Mouse (Mus musculus): ENCODE data around the gene 6430550D23Rik. TPM values are rescaled to one million over a fixed set of nuclear protein-coding genes. Genes with fewer than 3 reads are reported as not detected.
A peak's percentile ranks its signal among the peaks of the same experiment; 100 is the strongest.

6430550D23Rik gene
- polyA plus RNA-seq, 1 experiment from 2014 or later, result 0.75 TPM

DNA sequence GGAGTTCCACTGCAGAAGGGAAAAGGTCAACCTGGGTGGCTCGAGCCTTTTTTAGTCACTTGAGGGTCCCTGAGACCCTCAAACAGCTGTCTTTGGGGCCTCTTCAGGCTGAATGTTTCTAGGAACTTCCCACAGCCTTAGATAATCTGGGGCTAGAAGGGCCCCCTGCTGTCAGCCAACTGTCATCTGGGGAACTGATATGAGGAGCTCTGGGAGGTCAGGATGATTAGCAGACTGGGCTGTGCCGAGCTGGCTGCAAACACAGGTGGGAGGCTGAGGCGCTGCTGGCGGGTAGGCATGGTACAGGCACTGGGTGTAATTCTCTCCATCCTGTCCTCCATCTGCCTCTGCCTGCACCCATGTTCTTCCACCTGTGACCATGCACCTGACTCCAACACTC lies 18.7 kb downstream of the 6430550D23Rik start:
- H3K4me3 ChIP-seq (replicated peaks), result no peak overlapping the region
- H3K4me2 ChIP-seq, result no peak overlapping the region
- no peaks in the 10 kb centered on the region for H3K4me1 ChIP-seq
- WGBS, result 80% methylated on average over 4 of the region's 4 CpGs
- no peaks in the 10 kb centered on the region for H3K9me3 ChIP-seq (replicated peaks)
- H3K36me3 ChIP-seq, result peaks cover 100% of the 10 kb centered on the region
- ATAC-seq (replicated peaks; ENCODE audit: low FRiP score), result peak; percentile 66; the same call in 1 of the 2 replicates
- H3K27me3 ChIP-seq, result no peaks in the 10 kb centered on the region
- H3K9ac ChIP-seq, result no peak overlapping the region
- H3K27ac ChIP-seq, result no peak overlapping the region

- Histone ChIP-seq H3K27ac (no peak overlapping the region), H3K27me3 (no peaks in the 10 kb centered on the region), H3K4me2 (no peak overlapping the region), H3K9me3 (replicated peaks) (no peaks in the 10 kb centered on the region), H3K4me3 (replicated peaks) (no peak overlapping the region), H3K9ac (no peak overlapping the region), H3K4me1 (no peaks in the 10 kb centered on the region), H3K36me3 (peaks cover 100% of the 10 kb centered on the region)
- 96% methylated on average over 6 of the region's 6 CpGs for WGBS
- no peak for ATAC-seq (replicated peaks; ENCODE audit: low FRiP score)
Measured at GRCm38 (mm10) chr2:155987131-155987530, 20.6 kb downstream of the 6430550D23Rik start.

- peaks cover 100% of the 10 kb centered on the region for H3K36me3 ChIP-seq
Measured at GRCm38 (mm10) chr2:155985776-155986175, 22.0 kb downstream of the 6430550D23Rik start.

GRCm38 (mm10) chr2:155979328-155979991 lies 28.3 kb downstream of the 6430550D23Rik start:
- 43% methylated on average over 5 of the region's 5 CpGs for whole genome bisulfite sequencing
- no peak overlapping the region for H3K9ac ChIP-seq
- no peak overlapping the region for H3K4me3 ChIP-seq (replicated peaks)
- peaks cover 95% of the 10 kb centered on the region for H3K36me3 ChIP-seq
- no peak overlapping the region for H3K4me2 ChIP-seq
- ATAC-seq (replicated peaks; ENCODE audit: low FRiP score), result no peak
- H3K4me1 ChIP-seq, result no peaks in the 10 kb centered on the region
- H3K9me3 ChIP-seq (replicated peaks), result no peaks in the 10 kb centered on the region
- H3K27me3 ChIP-seq, result no peaks in the 10 kb centered on the region
- H3K27ac ChIP-seq, result peak overlapping the region; percentile 10; the same call in 1 of the 2 replicates

More at GRCm38 (mm10) chr2:155985776-155986175, 22.0 kb downstream of the 6430550D23Rik start:
- no peak for ATAC-seq (replicated peaks; ENCODE audit: low FRiP score)
- no peak overlapping the region for H3K9ac ChIP-seq
- H3K27ac ChIP-seq, result no peak overlapping the region
- WGBS, result 90% methylated on average over 7 of the region's 7 CpGs
- H3K4me2 ChIP-seq, result no peak overlapping the region
- no peaks in the 10 kb centered on the region for H3K27me3 ChIP-seq
- H3K4me3 ChIP-seq (replicated peaks), result no peak overlapping the region
- H3K9me3 ChIP-seq (replicated peaks), result no peaks in the 10 kb centered on the region
- no peaks in the 10 kb centered on the region for H3K4me1 ChIP-seq

GRCm38 (mm10) chr2:155974087-155974731 lies 33.6 kb downstream of the 6430550D23Rik start:
- WGBS, result 79% methylated on average over 14 of the region's 14 CpGs
- no peak overlapping the region for H3K4me3 ChIP-seq (replicated peaks)
- no peaks in the 10 kb centered on the region for H3K4me1 ChIP-seq
- no peak overlapping the region for H3K9ac ChIP-seq
- peaks cover 91% of the 10 kb centered on the region for H3K36me3 ChIP-seq
- H3K9me3 ChIP-seq (replicated peaks), result no peaks in the 10 kb centered on the region
- no peak overlapping the region for H3K4me2 ChIP-seq
- no peaks in the 10 kb centered on the region for H3K27me3 ChIP-seq
- H3K27ac ChIP-seq, result no peak overlapping the region
- no peak for ATAC-seq (replicated peaks; ENCODE audit: low FRiP score)

- 88% methylated on average over 6 of the region's 6 CpGs for WGBS
- ATAC-seq (replicated peaks; ENCODE audit: low FRiP score), result no peak
- H3K4me2 ChIP-seq, result no peak overlapping the region
- peaks cover 92% of the 10 kb centered on the region for H3K36me3 ChIP-seq
- no peaks in the 10 kb centered on the region for H3K9me3 ChIP-seq (replicated peaks)
- H3K27ac ChIP-seq, result no peak overlapping the region
- H3K4me1 ChIP-seq, result no peaks in the 10 kb centered on the region
- H3K9ac ChIP-seq, result no peak overlapping the region
- no peak overlapping the region for H3K4me3 ChIP-seq (replicated peaks)
- H3K27me3 ChIP-seq, result no peaks in the 10 kb centered on the region
Measured at GRCm38 (mm10) chr2:155973348-155973747, 34.4 kb downstream of the 6430550D23Rik start.

DNA sequence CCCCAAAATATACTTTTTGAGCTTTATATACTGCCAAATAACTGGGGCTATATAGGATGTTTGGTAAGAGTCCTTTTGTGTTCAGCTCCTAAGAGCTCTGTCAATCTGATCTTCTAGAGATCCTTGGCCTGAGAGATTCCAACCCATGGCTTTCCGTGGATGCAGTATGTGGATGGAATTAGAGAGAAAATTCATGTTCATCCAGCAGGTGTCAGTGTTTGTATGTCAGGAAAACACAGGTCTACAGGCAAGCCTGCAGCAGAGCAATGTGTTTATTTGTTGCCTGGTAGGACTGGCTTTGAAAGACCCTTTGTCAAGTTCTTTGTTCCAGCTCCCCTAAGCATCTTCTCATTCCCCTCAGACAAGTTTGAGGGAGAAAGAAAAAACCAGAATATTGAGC lies 44.8 kb downstream of the 6430550D23Rik start:
- 35% methylated on average over 1 of the region's 1 CpGs for WGBS
- Histone ChIP-seq H3K36me3 (peaks cover 71% of the 10 kb centered on the region), H3K4me2 (no peak overlapping the region), H3K27me3 (no peaks in the 10 kb centered on the region), H3K9me3 (replicated peaks) (no peaks in the 10 kb centered on the region), H3K4me3 (replicated peaks) (no peak overlapping the region), H3K27ac (no peak overlapping the region), H3K9ac (no peak overlapping the region), H3K4me1 (0 out of 2 replicates have a peak, but pooled peaks cover 8% of the 10 kb centered on the region)
- no peak for ATAC-seq (replicated peaks; ENCODE audit: low FRiP score)

DNA sequence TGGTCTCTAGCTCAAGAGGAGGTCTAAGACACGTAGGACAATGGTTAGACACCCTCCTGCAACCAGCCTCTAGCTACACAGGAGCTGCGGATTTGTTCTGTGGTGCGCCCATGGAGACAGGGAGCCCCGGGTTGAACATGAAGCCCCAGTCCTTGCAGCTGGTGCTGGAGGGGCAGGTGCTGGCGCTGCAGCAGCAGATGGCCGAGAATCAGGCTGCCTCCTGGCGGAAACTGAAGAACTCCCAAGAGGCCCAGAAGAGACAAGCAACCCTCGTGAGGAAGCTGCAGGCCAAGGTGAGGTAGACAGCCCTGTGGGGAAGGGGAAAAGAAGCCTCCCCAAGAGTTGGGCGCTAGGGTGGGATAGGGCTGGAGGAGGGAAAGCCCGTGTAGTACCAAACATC lies 45.9 kb downstream of the 6430550D23Rik start:
- Histone ChIP-seq H3K4me1 (peaks cover 19% of the 10 kb centered on the region; the same call in 1 of the 2 replicates), H3K9me3 (replicated peaks) (no peaks in the 10 kb centered on the region), H3K36me3 (peaks cover 60% of the 10 kb centered on the region), H3K4me3 (replicated peaks) (no peak overlapping the region), H3K27ac (no peak overlapping the region), H3K4me2 (no peak overlapping the region), H3K27me3 (no peaks in the 10 kb centered on the region), H3K9ac (no peak overlapping the region)
- no peak for ATAC-seq (replicated peaks; ENCODE audit: low FRiP score)
- WGBS, result 83% methylated on average over 10 of the region's 10 CpGs

DNA sequence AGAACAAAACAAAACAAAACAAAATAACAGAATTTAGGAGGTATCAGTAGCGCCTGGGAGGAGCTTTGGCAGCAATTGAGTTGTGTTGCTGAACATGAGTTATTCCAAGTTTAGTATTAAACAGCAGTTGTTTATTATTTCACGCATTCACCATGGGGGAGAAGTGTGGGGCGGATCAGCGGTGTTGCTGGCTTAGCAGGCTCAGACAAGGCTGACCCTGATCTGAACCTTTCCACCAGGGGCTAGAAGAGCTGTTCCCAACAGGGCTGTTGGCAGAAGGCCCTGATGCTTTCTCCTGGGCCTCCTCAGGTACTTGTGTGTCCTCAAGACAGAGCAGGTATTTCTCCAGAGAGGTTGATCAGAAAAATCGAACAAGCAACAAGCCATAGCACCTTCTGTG lies 47.8 kb downstream of the 6430550D23Rik start:
- 89% methylated on average over 5 of the region's 5 CpGs for WGBS
- Histone ChIP-seq H3K4me3 (replicated peaks) (no peak overlapping the region), H3K27me3 (no peaks in the 10 kb centered on the region), H3K4me1 (peaks cover 19% of the 10 kb centered on the region; the same call in 1 of the 2 replicates), H3K4me2 (no peak overlapping the region), H3K9ac (no peak overlapping the region), H3K27ac (no peak overlapping the region), H3K9me3 (replicated peaks) (no peaks in the 10 kb centered on the region), H3K36me3 (peaks cover 41% of the 10 kb centered on the region)
- ATAC-seq (replicated peaks; ENCODE audit: low FRiP score), result no peak

DNA sequence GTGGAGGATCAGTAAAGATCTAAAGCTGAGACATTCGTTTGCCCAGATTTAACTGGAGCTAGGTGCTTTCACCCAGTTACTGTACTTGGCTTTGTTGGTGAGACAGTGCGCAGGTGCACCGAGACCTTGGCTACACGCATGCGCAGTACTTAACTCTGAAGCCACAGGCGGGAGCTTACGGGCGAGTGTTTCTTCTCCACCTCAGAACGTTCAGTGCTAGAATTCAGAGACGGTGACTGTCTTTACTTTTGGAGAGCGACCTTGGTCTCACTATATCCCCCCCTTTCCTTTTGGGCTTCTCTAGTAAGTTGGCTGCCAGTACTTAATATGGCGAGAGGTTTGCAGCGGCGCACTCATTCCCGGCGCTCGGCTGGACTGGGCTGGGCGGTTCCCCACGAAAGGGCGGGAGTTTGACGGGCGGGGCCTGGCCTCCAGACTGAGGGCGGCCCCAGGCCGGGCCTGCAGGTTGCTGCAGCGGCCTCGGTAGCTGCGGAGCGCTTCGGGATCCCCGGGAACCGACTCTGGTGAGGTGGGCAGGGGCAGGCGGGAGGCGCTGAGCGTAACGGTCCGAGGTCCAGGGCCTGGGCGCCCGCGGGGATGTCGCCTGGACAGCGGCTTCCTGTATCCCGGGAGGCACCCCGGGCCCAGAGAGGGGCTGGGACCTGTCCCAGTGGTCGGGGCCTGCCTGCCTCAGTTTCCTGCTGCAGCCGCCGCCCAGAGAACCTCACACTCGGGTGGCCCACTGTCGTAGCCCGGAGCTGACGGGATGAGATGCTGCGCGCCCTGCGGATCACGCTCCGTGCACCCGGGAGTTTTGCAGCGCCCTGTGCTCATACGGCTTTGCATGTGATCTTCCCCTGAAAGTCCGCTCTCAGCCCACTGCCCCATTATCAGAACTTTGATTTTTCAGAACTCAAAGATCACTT lies 51.4 kb downstream of the 6430550D23Rik start, which contains the start of gene Cep250:
TSS of gene Cep250 (plus strand) at position 325 of the 926 bp plus-strand sequence.
- H3K36me3 ChIP-seq, result peaks cover 9% of the 10 kb centered on the region; the same call in 1 of the 2 replicates
- peak within 1 kb of the TSS; percentile 89 for H3K27ac ChIP-seq
- H3K4me1 ChIP-seq, result peaks cover 19% of the 10 kb centered on the region; the same call in 1 of the 2 replicates
- peak; percentile 98 for ATAC-seq (replicated peaks; ENCODE audit: low FRiP score)
- H3K4me3 ChIP-seq (replicated peaks), result peak within 1 kb of the TSS; percentile 95
- H3K9ac ChIP-seq, result peak within 1 kb of the TSS; percentile 94
- no peaks in the 10 kb centered on the region for H3K9me3 ChIP-seq (replicated peaks)
- 0 out of 2 replicates have a peak, but pooled peaks cover 6% of the 10 kb centered on the region for H3K27me3 ChIP-seq
- H3K4me2 ChIP-seq, result peak within 1 kb of the TSS; percentile 69
- WGBS, result under 1% methylated on average over 59 of the region's 59 CpGs

- ATAC-seq (replicated peaks; ENCODE audit: low FRiP score), result no peak
- no peak overlapping the region for H3K4me3 ChIP-seq (replicated peaks)
- no peaks in the 10 kb centered on the region for H3K36me3 ChIP-seq
- H3K27ac ChIP-seq, result no peak overlapping the region
- no peaks in the 10 kb centered on the region for H3K9me3 ChIP-seq (replicated peaks)
- H3K9ac ChIP-seq, result no peak overlapping the region
- peaks cover 13% of the 10 kb centered on the region for H3K27me3 ChIP-seq
- no peak overlapping the region for H3K4me2 ChIP-seq
- H3K4me1 ChIP-seq, result peaks cover 5% of the 10 kb centered on the region; the same call in 1 of the 2 replicates
Measured at GRCm38 (mm10) chr2:155952006-155952405, 55.8 kb downstream of the 6430550D23Rik start.

All from kidney, embryonic 15.5 days (tissue).